Mouse (Mus musculus): Measurements from ENCODE around the gene Rslcan18. TPM values are rescaled to one million over a fixed set of nuclear protein-coding genes. Genes with fewer than 3 reads are reported as not detected.
A peak's percentile ranks its signal among the peaks of the same experiment; 100 is the strongest.
"Not testable (repeated sequence)": the region's sequence is repeated elsewhere in the genome, so short reads cannot be mapped to it uniquely, and the experiment has no call there.

Gene Rslcan18
- not detected in 2 replicates for polyA plus RNA-seq (2015; fragmentation: Nextera tagmentation; extraction: Ambion mirVana)

- not testable (repeated sequence) for H3K4me2 ChIP-seq (ENCODE audit: low read length); H3K9me3 ChIP-seq (replicated peaks; ENCODE audit: control insufficient read depth, low read length, poor library complexity, severe bottlenecking); H3K4me3 ChIP-seq (ENCODE audit: low read depth, low read length); H3K27me3 ChIP-seq (ENCODE audit: control insufficient read depth, insufficient read depth, low read depth, low read length); H3K36me3 ChIP-seq (ENCODE audit: control insufficient read depth, insufficient read depth, low read length); H3K9ac ChIP-seq (ENCODE audit: low read depth, low read length); H3K27ac ChIP-seq (ENCODE audit: low read length); ATAC-seq; H3K4me1 ChIP-seq (ENCODE audit: control insufficient read depth, insufficient read depth, low read length)
- WGBS = 93% methylated on average over 8 of the region's 8 CpGs
Observed at GRCm38 (mm10) chr13:67116163-67116562, at the start of gene Rslcan18. Gene Rslcan18 (minus strand): TSS chr13:67116263.

- Histone ChIP-seq H3K27me3 (ENCODE audit: control insufficient read depth, insufficient read depth, low read depth, low read length) (no peaks in the 10 kb centered on the region), H3K4me1 (ENCODE audit: control insufficient read depth, insufficient read depth, low read length) (peaks cover 9% of the 10 kb centered on the region), H3K27ac (ENCODE audit: low read length) (peak overlapping the region; percentile 69), H3K4me2 (ENCODE audit: low read length) (peak overlapping the region; percentile 61), H3K9me3 (replicated peaks; ENCODE audit: control insufficient read depth, low read length, poor library complexity, severe bottlenecking) (no peaks in the 10 kb centered on the region), H3K4me3 (ENCODE audit: low read depth, low read length) (peak overlapping the region; percentile 61), H3K9ac (ENCODE audit: low read depth, low read length) (peak overlapping the region; percentile 76), H3K36me3 (ENCODE audit: control insufficient read depth, insufficient read depth, low read length) (no peaks in the 10 kb centered on the region)
- under 1% methylated on average over 18 of the region's 18 CpGs for WGBS
- ATAC-seq = peak; percentile 98
Observed at GRCm38 (mm10) chr13:67128038-67128721, 12.1 kb upstream of the Rslcan18 start.

GRCm38 (mm10) chr13:67127507-67127906 lies 11.4 kb upstream of the Rslcan18 start:
- not testable (repeated sequence) for H3K36me3 ChIP-seq (ENCODE audit: control insufficient read depth, insufficient read depth, low read length); H3K4me1 ChIP-seq (ENCODE audit: control insufficient read depth, insufficient read depth, low read length); H3K27ac ChIP-seq (ENCODE audit: low read length); H3K9me3 ChIP-seq (replicated peaks; ENCODE audit: control insufficient read depth, low read length, poor library complexity, severe bottlenecking); H3K27me3 ChIP-seq (ENCODE audit: control insufficient read depth, insufficient read depth, low read depth, low read length)
- peak overlapping the region; percentile 61 for H3K4me2 ChIP-seq (ENCODE audit: low read length)
- peak overlapping the region; percentile 76; the same call in 1 of the 2 replicates for H3K9ac ChIP-seq (ENCODE audit: low read depth, low read length)
- WGBS = 81% methylated on average over 10 of the region's 10 CpGs
- peak overlapping the region; percentile 61 for H3K4me3 ChIP-seq (ENCODE audit: low read depth, low read length)
- peak; percentile 50 for ATAC-seq

- 89% methylated on average over 1 of the region's 1 CpGs for WGBS
- Histone ChIP-seq H3K4me2 (ENCODE audit: low read length) (no peak overlapping the region), H3K27ac (ENCODE audit: low read length) (no peak overlapping the region), H3K9ac (ENCODE audit: low read depth, low read length) (no peak overlapping the region), H3K36me3 (ENCODE audit: control insufficient read depth, insufficient read depth, low read length) (no peaks in the 10 kb centered on the region), H3K27me3 (ENCODE audit: control insufficient read depth, insufficient read depth, low read depth, low read length) (no peaks in the 10 kb centered on the region), H3K4me3 (ENCODE audit: low read depth, low read length) (no peak overlapping the region), H3K9me3 (replicated peaks; ENCODE audit: control insufficient read depth, low read length, poor library complexity, severe bottlenecking) (no peaks in the 10 kb centered on the region), H3K4me1 (ENCODE audit: control insufficient read depth, insufficient read depth, low read length) (peaks cover 9% of the 10 kb centered on the region)
- ATAC-seq = no peak
Observed at GRCm38 (mm10) chr13:67124460-67124859, 8.4 kb upstream of the Rslcan18 start.

GRCm38 (mm10) chr13:67121360-67121759 lies 5.3 kb upstream of the Rslcan18 start, which contains the start of gene Zfp759:
Gene Zfp759 (plus strand): TSS chr13:67121660.
- not testable (repeated sequence) for H3K9me3 ChIP-seq (replicated peaks; ENCODE audit: control insufficient read depth, low read length, poor library complexity, severe bottlenecking); H3K4me2 ChIP-seq (ENCODE audit: low read length); H3K4me1 ChIP-seq (ENCODE audit: control insufficient read depth, insufficient read depth, low read length); H3K27ac ChIP-seq (ENCODE audit: low read length); ATAC-seq; H3K36me3 ChIP-seq (ENCODE audit: control insufficient read depth, insufficient read depth, low read length); H3K4me3 ChIP-seq (ENCODE audit: low read depth, low read length); H3K27me3 ChIP-seq (ENCODE audit: control insufficient read depth, insufficient read depth, low read depth, low read length); H3K9ac ChIP-seq (ENCODE audit: low read depth, low read length)

- 89% methylated on average over 2 of the region's 2 CpGs for WGBS
Observed at GRCm38 (mm10) chr13:67113287-67113686, 2.8 kb downstream of the Rslcan18 start.

GRCm38 (mm10) chr13:67112096-67112495 lies 4.0 kb downstream of the Rslcan18 start:
- Histone ChIP-seq H3K27ac (ENCODE audit: low read length) (no peak overlapping the region), H3K4me1 (ENCODE audit: control insufficient read depth, insufficient read depth, low read length) (no peaks in the 10 kb centered on the region), H3K27me3 (ENCODE audit: control insufficient read depth, insufficient read depth, low read depth, low read length) (no peaks in the 10 kb centered on the region), H3K4me2 (ENCODE audit: low read length) (no peak overlapping the region), H3K36me3 (ENCODE audit: control insufficient read depth, insufficient read depth, low read length) (no peaks in the 10 kb centered on the region), H3K4me3 (ENCODE audit: low read depth, low read length) (no peak overlapping the region), H3K9me3 (replicated peaks; ENCODE audit: control insufficient read depth, low read length, poor library complexity, severe bottlenecking) (no peaks in the 10 kb centered on the region), H3K9ac (ENCODE audit: low read depth, low read length) (no peak overlapping the region)
- WGBS = 82% methylated on average over 12 of the region's 12 CpGs
- ATAC-seq = no peak

More at GRCm38 (mm10) chr13:67113287-67113686, 2.8 kb downstream of the Rslcan18 start:
- Histone ChIP-seq H3K27me3 (ENCODE audit: control insufficient read depth, insufficient read depth, low read depth, low read length) (no peaks in the 10 kb centered on the region), H3K4me3 (ENCODE audit: low read depth, low read length) (no peak overlapping the region), H3K4me2 (ENCODE audit: low read length) (no peak overlapping the region), H3K27ac (ENCODE audit: low read length) (no peak overlapping the region), H3K36me3 (ENCODE audit: control insufficient read depth, insufficient read depth, low read length) (no peaks in the 10 kb centered on the region), H3K9me3 (replicated peaks; ENCODE audit: control insufficient read depth, low read length, poor library complexity, severe bottlenecking) (no peaks in the 10 kb centered on the region), H3K4me1 (ENCODE audit: control insufficient read depth, insufficient read depth, low read length) (no peaks in the 10 kb centered on the region), H3K9ac (ENCODE audit: low read depth, low read length) (no peak overlapping the region)
- ATAC-seq = no peak

- Histone ChIP-seq H3K36me3 (ENCODE audit: control insufficient read depth, insufficient read depth, low read length) (no peaks in the 10 kb centered on the region), H3K4me2 (ENCODE audit: low read length) (peak overlapping the region; percentile 45), H3K4me1 (ENCODE audit: control insufficient read depth, insufficient read depth, low read length) (no peaks in the 10 kb centered on the region), H3K9me3 (replicated peaks; ENCODE audit: control insufficient read depth, low read length, poor library complexity, severe bottlenecking) (no peaks in the 10 kb centered on the region), H3K27ac (ENCODE audit: low read length) (peak overlapping the region; percentile 35; the same call in 1 of the 2 replicates), H3K27me3 (ENCODE audit: control insufficient read depth, insufficient read depth, low read depth, low read length) (no peaks in the 10 kb centered on the region), H3K9ac (ENCODE audit: low read depth, low read length) (peak overlapping the region; percentile 40; the same call in 1 of the 2 replicates), H3K4me3 (ENCODE audit: low read depth, low read length) (peak overlapping the region; percentile 46)
- ATAC-seq = peak; percentile 78
- WGBS = 2% methylated on average over 9 of the region's 9 CpGs
Observed at GRCm38 (mm10) chr13:67108821-67109206, 7.2 kb downstream of the Rslcan18 start.

- H3K36me3 ChIP-seq (ENCODE audit: control insufficient read depth, insufficient read depth, low read length) = no peaks in the 10 kb centered on the region
- no peaks in the 10 kb centered on the region for H3K27me3 ChIP-seq (ENCODE audit: control insufficient read depth, insufficient read depth, low read depth, low read length)
- ATAC-seq = peak; percentile 98
- under 1% methylated on average over 17 of the region's 17 CpGs for WGBS
- peak within 1 kb of the TSS; percentile 48 for H3K27ac ChIP-seq (ENCODE audit: low read length)
- no peaks in the 10 kb centered on the region for H3K9me3 ChIP-seq (replicated peaks; ENCODE audit: control insufficient read depth, low read length, poor library complexity, severe bottlenecking)
- H3K4me2 ChIP-seq (ENCODE audit: low read length) = peak within 1 kb of the TSS; percentile 80
- H3K4me1 ChIP-seq (ENCODE audit: control insufficient read depth, insufficient read depth, low read length) = no peaks in the 10 kb centered on the region
- peak within 1 kb of the TSS; percentile 40 for H3K9ac ChIP-seq (ENCODE audit: low read depth, low read length)
- peak within 1 kb of the TSS; percentile 46 for H3K4me3 ChIP-seq (ENCODE audit: low read depth, low read length)
Observed at GRCm38 (mm10) chr13:67108194-67108820, 7.8 kb downstream of the Rslcan18 start, which contains the start of gene Gm28557. Gene Gm28557 (minus strand): TSS chr13:67108604.

Measured in midbrain, embryonic 16.5 days (tissue).